Mouse (Mus musculus) CH12.LX (cell line): Measurements from ENCODE around the gene Dip2b. TPM values are rescaled to one million over a fixed set of nuclear protein-coding genes. Genes with fewer than 3 reads are reported as not detected.

ENCODE experiments used
- DNase-seq: peaks from one replicate; pipeline ENCODE4 v3.0.0-alpha.2; 2013; ENCODE audit errors: extremely low read depth
- H3K27ac ChIP-seq: 2 replicates; pipeline ENCODE4 v1.5.1; 2012; ENCODE audit warnings: low read depth, mild to moderate bottlenecking, control low read depth, moderate library complexity; ENCODE audit not compliant: insufficient read depth
- H3K27me3 ChIP-seq: replicated peaks from 2 replicates; pipeline ENCODE3; 2012; ENCODE audit warnings: inconsistent platforms
- H3K36me3 ChIP-seq, 2 experiments: replicated peaks in 1 of 2; 2 replicates each; pipeline versions ENCODE3 to v1.6.1; 2012; ENCODE audit warnings: inconsistent platforms in 1 of 2, low read length in 1 of 2, mild to moderate bottlenecking in 1 of 2, mixed read lengths in 1 of 2, moderate library complexity in 1 of 2; ENCODE audit not compliant: control insufficient read depth in 1 of 2, insufficient read depth in 1 of 2
- H3K4me1 ChIP-seq, 2 experiments: 2 replicates each; pipeline ENCODE4 v1.6.1; 2012; ENCODE audit warnings: inconsistent platforms in 1 of 2, moderate library complexity in 1 of 2; ENCODE audit not compliant: insufficient read depth in 2 of 2, control insufficient read depth in 1 of 2
- H3K4me2 ChIP-seq: 2 replicates; pipeline ENCODE4 v1.6.1; 2012; ENCODE audit warnings: low read depth, mild to moderate bottlenecking, control low read depth; ENCODE audit not compliant: poor library complexity, insufficient read depth, severe bottlenecking
- H3K4me3 ChIP-seq, 3 experiments: fragments of 150-350 bp in 1 of 3; sonication (generic) in 1 of 3; replicated peaks in 1 of 3; 2 replicates each; pipeline versions ENCODE3 to v1.5.1; 2011 to 2012; ENCODE audit warnings: low read depth in 2 of 3, low read length in 2 of 3, mild to moderate bottlenecking in 2 of 3, moderate library complexity in 2 of 3, control low read depth in 1 of 3, improper control_type of control experiment in 1 of 3, inconsistent platforms in 1 of 3, mixed read lengths in 1 of 3; ENCODE audit not compliant: poor library complexity in 1 of 3
- H3K79me2 ChIP-seq: replicated peaks from 2 replicates; pipeline ENCODE4 v1.6.1; 2012; ENCODE audit warnings: mild to moderate bottlenecking, moderate library complexity; ENCODE audit not compliant: control insufficient read depth, poor library complexity, insufficient read depth, severe bottlenecking; ENCODE audit errors: extremely low read depth
- H3K9ac ChIP-seq: 2 replicates; pipeline ENCODE4 v1.6.1; 2012; ENCODE audit warnings: low read depth, mild to moderate bottlenecking, control low read depth, moderate library complexity; ENCODE audit not compliant: insufficient read depth
- H3K9me3 ChIP-seq: replicated peaks from 2 replicates; pipeline ENCODE3; 2012; ENCODE audit warnings: low read length, inconsistent platforms, mixed read lengths
- CHD1 ChIP-seq: IDR thresholded peaks from 2 replicates; pipeline ENCODE4 v1.6.1; 2012; ENCODE audit warnings: low read depth, low read length, improper control_type of control experiment, inconsistent platforms
- E2F4 ChIP-seq: IDR thresholded peaks from 2 replicates; pipeline ENCODE4 v1.6.1; 2011; ENCODE audit warnings: low read depth, low read length, improper control_type of control experiment; ENCODE audit not compliant: insufficient replicate concordance
- ETS1 ChIP-seq: conservative IDR thresholded peaks from 2 replicates; pipeline ENCODE4 v1.6.1; 2012; ENCODE audit warnings: low read depth, mild to moderate bottlenecking, inconsistent platforms, low read length, improper control_type of control experiment, moderate library complexity
- GABPA ChIP-seq: IDR thresholded peaks from 2 replicates; pipeline ENCODE4 v1.6.1; 2012; ENCODE audit warnings: low read depth, low read length, improper control_type of control experiment, inconsistent platforms; ENCODE audit not compliant: insufficient replicate concordance
- IRF4 ChIP-seq: IDR thresholded peaks from 2 replicates; pipeline ENCODE4 v1.6.1; 2014; ENCODE audit warnings: low read depth, mild to moderate bottlenecking, inconsistent platforms, low read length, improper control_type of control experiment
- JUN ChIP-seq: IDR thresholded peaks from 2 replicates; pipeline ENCODE4 v1.6.1; 2011; ENCODE audit warnings: low read depth, mild to moderate bottlenecking, low read length, improper control_type of control experiment, moderate library complexity; ENCODE audit not compliant: insufficient read depth
- KAT2A ChIP-seq: IDR thresholded peaks from 2 replicates; pipeline ENCODE4 v1.6.1; 2012; ENCODE audit warnings: low read length, improper control_type of control experiment, inconsistent platforms; ENCODE audit not compliant: insufficient replicate concordance
- MAX ChIP-seq: IDR thresholded peaks from 2 replicates; pipeline ENCODE4 v1.6.1; 2011; ENCODE audit warnings: low read length, improper control_type of control experiment
- MYC ChIP-seq: IDR thresholded peaks from 2 replicates; pipeline ENCODE4 v1.6.1; 2011; ENCODE audit warnings: low read depth, mild to moderate bottlenecking, improper control_type of control experiment, low read length
- NELFE ChIP-seq: IDR thresholded peaks from 2 replicates; pipeline ENCODE4 v1.6.1; 2011; ENCODE audit warnings: low read depth, low read length, improper control_type of control experiment
- POLR2A ChIP-seq: IDR thresholded peaks from 2 replicates; pipeline ENCODE4 v1.6.1; 2011; ENCODE audit warnings: low read depth, mild to moderate bottlenecking, improper control_type of control experiment, low read length
- RCOR1 ChIP-seq: conservative IDR thresholded peaks from 2 replicates; pipeline ENCODE4 v1.6.1; 2012; ENCODE audit warnings: low read depth, mild to moderate bottlenecking, inconsistent platforms, low read length, improper control_type of control experiment
- SIN3A ChIP-seq: IDR thresholded peaks from 2 replicates; pipeline ENCODE4 v1.6.1; 2012; ENCODE audit warnings: low read length, improper control_type of control experiment, inconsistent platforms
- SMC3 ChIP-seq: IDR thresholded peaks from 2 replicates; pipeline ENCODE4 v1.6.1; 2011; ENCODE audit warnings: low read depth, low read length, improper control_type of control experiment
- TCF12 ChIP-seq: IDR thresholded peaks from 2 replicates; pipeline ENCODE4 v1.6.1; 2014; ENCODE audit warnings: low read depth, mild to moderate bottlenecking, inconsistent platforms, low read length, improper control_type of control experiment
- USF1 ChIP-seq: IDR thresholded peaks from 2 replicates; pipeline ENCODE4 v1.6.1; 2014; ENCODE audit warnings: low read depth, mild to moderate bottlenecking, inconsistent platforms, low read length, improper control_type of control experiment
- USF2 ChIP-seq: conservative IDR thresholded peaks from 2 replicates; pipeline ENCODE4 v1.6.1; 2011; ENCODE audit warnings: low read depth, low read length, improper control_type of control experiment
- ZKSCAN1 ChIP-seq: IDR thresholded peaks from 2 replicates; pipeline ENCODE4 v1.6.1; 2012; ENCODE audit warnings: low read depth, inconsistent platforms, low read length, improper control_type of control experiment, borderline replicate concordance
- ZMIZ1 ChIP-seq: IDR thresholded peaks from 2 replicates; pipeline ENCODE4 v1.6.1; 2012; ENCODE audit warnings: low read depth, mild to moderate bottlenecking, inconsistent platforms, low read length, improper control_type of control experiment
- ZNF384 ChIP-seq: IDR thresholded peaks from 2 replicates; pipeline ENCODE4 v1.6.1; 2012; ENCODE audit warnings: low read depth, low read length, improper control_type of control experiment, inconsistent platforms
- dilution Hi-C: fragments of 300-500 bp; cut with MboI; formaldehyde crosslinking; loops from 2 replicates; pipeline ENCODE4 v1.14.3; 2020; ENCODE audit warnings: low sequenced_read_pairs; ENCODE audit not compliant: extremely low pct_unique_long_range_greater_than_20kb, extremely low pct_ligation_motif_present
- in situ Hi-C: fragments of 300-500 bp; cut with MboI; formaldehyde crosslinking; loops from 3 replicates; pipeline ENCODE4 v1.14.3; 2019; ENCODE audit warnings: low sequenced_read_pairs, low pct_ligation_motif_present, low pct_unique_long_range_greater_than_20kb, mixed read lengths
- polyA plus RNA-seq: library from polyadenylated mRNA; unstranded; fragments of >175 nt; gene quantifications from 2 replicates; pipeline ENCODE4 v1.2.1, GENCODE M21; 2012; ENCODE audit warnings: low read depth; ENCODE audit not compliant: insufficient read length
- total RNA-seq, 2 experiments: library from RNA; depleted of rRNA; stranded (reverse); fragments of 300-350 nt in 1 of 2; fragments of >200 nt in 1 of 2; gene quantifications; 2 replicates each; pipeline ENCODE4 v1.2.3; 2012 to 2014

The Dip2b gene
- total and polyA plus RNA-seq, 3 experiments: 15.7 to 18.2 (median 16.7) TPM

DNA sequence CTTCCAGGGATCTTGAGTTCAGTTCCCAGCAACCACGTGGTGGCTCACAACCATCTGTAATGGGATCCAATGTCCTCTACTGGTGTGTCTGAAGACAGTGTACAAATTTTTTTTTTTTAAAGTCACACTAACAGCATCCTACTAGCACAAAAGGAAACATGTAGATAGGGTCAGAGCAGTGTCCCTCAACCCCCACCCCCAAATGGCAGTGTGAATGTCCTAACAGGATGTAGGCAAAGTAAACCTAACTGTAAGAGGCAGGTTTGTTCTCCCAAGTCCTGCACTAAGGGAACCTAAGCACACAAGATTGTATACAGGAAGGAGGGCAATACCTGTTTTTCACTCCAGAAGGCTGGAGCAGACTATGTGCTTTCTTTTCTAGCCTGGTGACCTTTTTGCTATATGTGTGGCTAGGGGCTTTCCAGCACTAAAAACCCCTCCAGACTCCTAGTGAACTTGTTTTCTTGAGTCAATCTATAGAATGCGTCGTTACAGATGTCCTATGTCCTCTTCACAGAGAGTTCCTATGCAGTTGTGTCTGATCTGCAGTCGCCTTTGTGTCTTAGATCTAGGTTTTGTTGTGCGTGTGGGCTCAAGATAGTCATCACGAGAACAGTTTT is 20.1 kb upstream of the Dip2b start:
- peaks cover 5 to 30% of the 10 kb centered on the region in 2 experiments for H3K36me3 ChIP-seq
- H3K9me3 ChIP-seq: peaks cover 3% of the 10 kb centered on the region
- H3K4me2 ChIP-seq: no peak overlapping the region
- H3K27me3 ChIP-seq: no peaks in the 10 kb centered on the region
- peaks cover 2 to 22% of the 10 kb centered on the region in 2 experiments; a peak in 3 of 4 replicates for H3K4me1 ChIP-seq
- DNase-seq: no peak
- dilution Hi-C loops (no loop called here), in situ Hi-C loops (no loop called here)
- no peak overlapping the region for H3K4me3 ChIP-seq
- H3K27ac ChIP-seq: no peak overlapping the region
- H3K9ac ChIP-seq: no peak overlapping the region
- H3K79me2 ChIP-seq: no peaks in the 10 kb centered on the region
- TF ChIP-seq JUN (no peak), USF2 (no peak)
- TF ChIP-seq, all 38 proteins: peak for 0

DNA sequence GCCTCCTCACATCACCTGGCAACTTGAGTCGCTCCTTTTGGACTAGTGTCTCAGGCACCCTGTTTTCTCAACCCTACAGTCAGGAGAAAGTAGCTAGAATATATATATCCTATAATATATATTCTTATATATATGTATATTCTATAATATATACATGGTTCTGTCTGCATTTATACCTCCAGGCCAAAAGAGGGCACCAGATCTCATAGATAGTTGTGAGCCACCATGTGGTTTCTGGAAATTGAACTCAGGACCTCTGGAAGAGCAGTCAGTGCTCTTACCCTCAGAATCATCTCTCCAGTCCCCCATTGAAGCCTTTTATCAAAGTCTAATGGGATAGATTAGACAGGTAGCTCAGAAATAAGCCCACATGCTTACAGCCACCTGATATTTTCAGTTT is 17.3 kb upstream of the Dip2b start:
- H3K36me3 ChIP-seq: peaks cover 0 to 21% of the 10 kb centered on the region in 2 experiments
- TF ChIP-seq SIN3A (no peak), MAX (no peak), ZMIZ1 (no peak), NELFE (no peak), CHD1 (no peak), RCOR1 (no peak), SMC3 (no peak), ZNF384 (no peak), USF2 (no peak), TCF12 (no peak), USF1 (no peak), IRF4 (no peak), E2F4 (no peak), MYC (no peak), GABPA (no peak), ZKSCAN1 (no peak), KAT2A (no peak), POLR2A (no peak), JUN (no peak), ETS1 (no peak)
- in situ Hi-C loops (loop anchor here (5.0 kb wide), 1 partner anchor 296 kb away; no protein-coding TSS in a partner anchor), dilution Hi-C loops (no loop called here)
- no peak overlapping the region for H3K9ac ChIP-seq
- H3K4me1 ChIP-seq: peaks cover 5 to 18% of the 10 kb centered on the region in 2 experiments; a peak in 3 of 4 replicates
- H3K27ac ChIP-seq: no peak overlapping the region
- H3K4me2 ChIP-seq: no peak overlapping the region
- H3K27me3 ChIP-seq: no peaks in the 10 kb centered on the region
- peaks cover 3% of the 10 kb centered on the region for H3K9me3 ChIP-seq
- no peaks in the 10 kb centered on the region for H3K79me2 ChIP-seq
- H3K4me3 ChIP-seq: no peak overlapping the region
- no peak for DNase-seq
